Mouse (Mus musculus) embryonic facial prominence, embryonic 11.5 days (tissue): ENCODE measurements at regions not wholly inside any gene's neighbourhood (a gene's known extent, or its start where the extent isn't known, plus 50 kb on each side); places are given as distances from the start of the nearest gene placed in this dataset.

Experiments used
- ATAC-seq: fragments of 200-750 bp; cut with Nextera tagmentation; replicated peaks from 2 replicates; pipeline ENCODE4 v1.8.0; 2017; ENCODE audit warnings: low read depth; ENCODE audit not compliant: insufficient number of reproducible peaks, low FRiP score, low TSS enrichment
- DNase-seq: peaks from one replicate; pipeline ENCODE4 v3.0.0-alpha.2; 2015; ENCODE audit warnings: low spot score
- H3K27ac ChIP-seq: fragments of 300-500 bp; sonication (generic); replicated peaks from 2 replicates; pipeline ENCODE4 v1.5.1; 2014; ENCODE audit warnings: mild to moderate bottlenecking, low read depth, low read length, control low read depth
- H3K27me3 ChIP-seq: fragments of 300-500 bp; sonication (generic); 2 replicates; pipeline ENCODE4 v1.6.1; 2014; ENCODE audit warnings: mild to moderate bottlenecking, low read length, moderate library complexity, mixed read lengths; ENCODE audit not compliant: control insufficient read depth, insufficient read depth
- H3K36me3 ChIP-seq: fragments of 300-500 bp; sonication (generic); replicated peaks from 2 replicates; pipeline ENCODE4 v1.6.1; 2014; ENCODE audit warnings: low read depth, mild to moderate bottlenecking, low read length, moderate library complexity, mixed read lengths; ENCODE audit not compliant: control insufficient read depth, insufficient read depth
- H3K4me1 ChIP-seq: fragments of 300-500 bp; sonication (generic); 2 replicates; pipeline ENCODE4 v1.6.1; 2014; ENCODE audit warnings: low read length, mixed read lengths; ENCODE audit not compliant: control insufficient read depth, insufficient read depth
- H3K4me2 ChIP-seq: fragments of 300-500 bp; sonication (generic); 2 replicates; pipeline ENCODE4 v1.6.1; 2014; ENCODE audit warnings: low read depth, mild to moderate bottlenecking, control low read depth, low read length, moderate library complexity
- H3K4me3 ChIP-seq: fragments of 300-500 bp; sonication (generic); 2 replicates; pipeline ENCODE4 v1.5.1; 2014; ENCODE audit warnings: low read depth, low read length, control low read depth
- H3K9ac ChIP-seq: fragments of 300-500 bp; sonication (generic); replicated peaks from 2 replicates; pipeline ENCODE4 v1.6.1; 2014; ENCODE audit warnings: mild to moderate bottlenecking, control low read depth, low read length
- H3K9me3 ChIP-seq: fragments of 300-500 bp; sonication (generic); replicated peaks from 2 replicates; pipeline ENCODE4 v1.6.1; 2016; ENCODE audit warnings: mild to moderate bottlenecking, low read length, inconsistent platforms, mixed read lengths; ENCODE audit not compliant: control insufficient read depth
- WGBS: fragments of 180-500 bp; shearing (Covaris S2); extraction: QIAGEN DNeasy Blood & Tissue Kit; methylation state at CpG from one replicate; pipeline ENCODE4 v1.1.7; 2014; 5-methylcytosine and 5-hydroxymethylcytosine counted together

DNA sequence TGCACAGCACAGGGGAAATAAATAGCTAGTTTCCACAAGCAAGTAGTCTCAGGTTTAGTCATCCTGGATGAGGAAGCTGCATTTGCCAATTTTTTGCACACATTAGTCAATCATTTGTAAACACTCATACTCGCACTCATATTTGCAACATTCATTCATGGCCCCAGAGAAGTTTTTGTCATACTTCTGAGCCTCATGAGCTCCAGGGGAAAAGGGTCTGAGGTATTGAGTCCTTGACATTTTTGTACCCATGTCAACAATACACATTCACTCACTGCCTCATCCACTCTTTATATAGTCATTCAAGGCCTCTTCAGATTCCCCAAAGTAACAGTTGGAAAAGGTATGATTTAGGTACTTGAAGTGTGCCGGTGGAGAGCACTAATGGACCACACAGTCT, 200.4 kb upstream of the S100g start:
- Histone ChIP-seq H3K4me2 (no peak overlapping the region), H3K27me3 (no peaks in the 10 kb centered on the region), H3K4me3 (no peak overlapping the region), H3K36me3 (no peaks in the 10 kb centered on the region), H3K4me1 (no peaks in the 10 kb centered on the region), H3K27ac (no peak overlapping the region), H3K9ac (no peak overlapping the region), H3K9me3 (no peaks in the 10 kb centered on the region)
- ATAC-seq (no peak), DNase-seq (no peak)
- 89% methylated on average over 2 of the region's 2 CpGs for WGBS

DNA sequence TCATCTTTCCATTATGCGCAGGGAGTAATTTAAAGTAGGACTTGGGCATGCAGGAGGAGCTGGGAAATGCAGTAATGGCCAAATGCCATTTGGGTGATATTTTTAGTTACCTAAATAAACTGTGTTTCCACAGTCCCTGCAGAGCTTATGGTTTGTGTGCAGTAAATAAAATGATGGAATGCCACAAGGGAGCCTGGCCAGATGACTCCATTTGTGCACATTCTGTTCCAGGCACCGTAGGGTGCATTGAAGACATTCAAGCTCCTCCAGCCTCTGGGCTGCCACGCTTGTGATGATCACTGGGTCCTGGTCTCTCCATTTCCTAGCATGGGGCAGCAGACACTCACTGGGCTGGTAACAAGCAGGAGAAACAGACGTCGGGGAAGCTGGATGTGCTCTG, 190.9 kb upstream of the S100g start:
- Histone ChIP-seq H3K27ac (no peak overlapping the region), H3K4me2 (no peak overlapping the region), H3K36me3 (no peaks in the 10 kb centered on the region), H3K27me3 (no peaks in the 10 kb centered on the region), H3K9ac (no peak overlapping the region), H3K4me3 (no peak overlapping the region), H3K4me1 (no peaks in the 10 kb centered on the region), H3K9me3 (no peaks in the 10 kb centered on the region)
- 78% methylated on average over 5 of the region's 5 CpGs for WGBS
- DNase-seq, result no peak
- no peak for ATAC-seq

DNA sequence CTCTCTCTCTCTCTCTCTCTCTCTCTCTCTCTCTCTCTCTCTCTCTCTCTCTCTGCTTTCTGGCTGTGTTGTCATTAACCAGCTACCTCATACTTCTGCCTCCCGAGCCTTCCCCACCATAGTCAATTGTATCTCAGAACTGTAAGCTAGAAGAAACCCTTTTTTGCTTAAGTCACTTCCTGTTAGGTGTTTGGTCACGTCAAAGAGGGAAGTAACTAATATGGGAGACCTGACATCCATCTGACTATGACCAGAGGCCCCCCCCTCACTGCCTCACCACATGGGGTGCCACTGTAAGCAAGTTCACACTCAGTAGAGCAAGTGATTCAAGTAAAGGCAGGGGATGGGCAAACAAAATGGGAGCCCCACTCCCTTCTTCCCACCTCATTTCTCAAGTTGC, 187.6 kb upstream of the S100g start:
- no peak overlapping the region for H3K4me3 ChIP-seq
- no peak overlapping the region for H3K27ac ChIP-seq
- H3K27me3 ChIP-seq, result no peaks in the 10 kb centered on the region
- H3K36me3 ChIP-seq, result no peaks in the 10 kb centered on the region
- DNase-seq, result no peak
- no peaks in the 10 kb centered on the region for H3K4me1 ChIP-seq
- 67% methylated on average over 2 of the region's 2 CpGs for WGBS
- H3K4me2 ChIP-seq, result no peak overlapping the region
- no peak overlapping the region for H3K9ac ChIP-seq
- no peak for ATAC-seq
- H3K9me3 ChIP-seq, result no peaks in the 10 kb centered on the region

DNA sequence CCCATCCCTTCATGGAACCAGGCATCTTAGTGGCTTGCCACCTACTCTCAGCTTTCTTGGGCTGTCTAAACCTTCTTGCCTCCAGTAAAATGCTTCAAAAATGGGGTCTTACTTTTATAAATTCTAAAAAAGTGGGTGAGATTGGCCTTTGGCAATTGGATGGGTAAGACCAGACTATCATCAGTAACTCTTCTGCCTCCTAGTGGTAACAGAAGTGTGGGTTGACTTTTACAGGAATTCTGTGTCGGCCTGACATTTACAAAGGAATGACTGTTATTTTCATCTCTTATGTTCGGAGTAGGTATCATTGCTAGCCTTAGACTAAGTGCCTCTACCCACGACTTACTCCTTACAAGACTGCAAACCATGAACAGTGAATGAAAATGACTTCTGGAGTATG, 180.1 kb upstream of the S100g start:
- Histone ChIP-seq H3K36me3 (no peaks in the 10 kb centered on the region), H3K4me3 (no peak overlapping the region), H3K27me3 (no peaks in the 10 kb centered on the region), H3K9ac (no peak overlapping the region), H3K4me2 (no peak overlapping the region), H3K4me1 (no peaks in the 10 kb centered on the region), H3K27ac (no peak overlapping the region), H3K9me3 (no peaks in the 10 kb centered on the region)
- 68% methylated on average over 3 of the region's 3 CpGs for WGBS
- DNase-seq (no peak), ATAC-seq (no peak)

DNA sequence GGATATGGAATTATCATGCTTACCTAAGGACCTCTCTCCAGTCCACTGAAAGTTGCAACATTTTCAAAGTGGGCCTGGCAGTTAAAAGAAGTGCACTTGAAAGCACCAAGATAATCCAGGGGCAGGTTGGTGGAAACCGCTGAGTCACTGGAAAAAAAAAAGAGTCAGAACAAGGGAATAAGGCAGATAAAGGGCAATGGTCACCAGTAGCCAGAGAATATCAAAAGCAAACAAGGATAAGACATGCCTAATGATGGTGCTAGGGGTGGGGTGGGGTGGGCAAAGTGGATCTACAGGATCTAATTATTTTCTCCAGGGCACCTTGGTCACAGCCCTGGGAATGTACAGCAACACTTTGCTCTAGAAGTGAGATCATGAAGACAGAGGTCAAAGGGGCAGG, 175.1 kb upstream of the S100g start:
- no peaks in the 10 kb centered on the region for H3K27me3 ChIP-seq

DNA sequence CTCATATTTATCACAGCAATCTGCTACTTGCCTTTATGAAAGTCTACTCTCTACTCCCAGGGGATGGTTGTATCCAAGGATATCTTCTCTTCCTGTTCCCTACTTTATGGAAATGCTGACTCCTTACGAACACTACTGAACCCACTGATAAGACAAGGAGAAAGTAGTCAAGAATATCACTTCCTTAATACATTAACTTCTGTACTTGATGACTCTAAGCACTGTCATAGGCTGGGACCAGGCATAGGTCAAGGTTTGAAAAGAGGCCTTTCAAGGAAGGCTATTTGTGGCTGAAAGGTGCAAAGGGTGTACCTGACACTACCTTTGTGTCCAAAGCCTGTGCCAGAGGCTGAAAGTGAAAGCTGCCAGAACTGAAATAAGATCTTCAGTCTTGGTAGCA, 164.2 kb upstream of the S100g start:
- Histone ChIP-seq H3K9me3 (no peaks in the 10 kb centered on the region), H3K9ac (no peak overlapping the region), H3K27ac (no peak overlapping the region), H3K36me3 (no peaks in the 10 kb centered on the region), H3K4me3 (no peak overlapping the region), H3K4me1 (no peaks in the 10 kb centered on the region), H3K4me2 (no peak overlapping the region), H3K27me3 (no peaks in the 10 kb centered on the region)
- ATAC-seq, result no peak
- no peak for DNase-seq
- 95% methylated on average over 1 of the region's 1 CpGs for WGBS

More for the DNA sequence above, 175.1 kb upstream of the S100g start:
- no peak for ATAC-seq
- H3K4me3 ChIP-seq, result no peak overlapping the region
- no peaks in the 10 kb centered on the region for H3K36me3 ChIP-seq
- no peaks in the 10 kb centered on the region for H3K4me1 ChIP-seq
- H3K4me2 ChIP-seq, result no peak overlapping the region
- H3K9me3 ChIP-seq, result no peaks in the 10 kb centered on the region
- WGBS, result 67% methylated on average over 1 of the region's 1 CpGs
- no peak overlapping the region for H3K27ac ChIP-seq
- DNase-seq, result no peak
- H3K9ac ChIP-seq, result no peak overlapping the region

DNA sequence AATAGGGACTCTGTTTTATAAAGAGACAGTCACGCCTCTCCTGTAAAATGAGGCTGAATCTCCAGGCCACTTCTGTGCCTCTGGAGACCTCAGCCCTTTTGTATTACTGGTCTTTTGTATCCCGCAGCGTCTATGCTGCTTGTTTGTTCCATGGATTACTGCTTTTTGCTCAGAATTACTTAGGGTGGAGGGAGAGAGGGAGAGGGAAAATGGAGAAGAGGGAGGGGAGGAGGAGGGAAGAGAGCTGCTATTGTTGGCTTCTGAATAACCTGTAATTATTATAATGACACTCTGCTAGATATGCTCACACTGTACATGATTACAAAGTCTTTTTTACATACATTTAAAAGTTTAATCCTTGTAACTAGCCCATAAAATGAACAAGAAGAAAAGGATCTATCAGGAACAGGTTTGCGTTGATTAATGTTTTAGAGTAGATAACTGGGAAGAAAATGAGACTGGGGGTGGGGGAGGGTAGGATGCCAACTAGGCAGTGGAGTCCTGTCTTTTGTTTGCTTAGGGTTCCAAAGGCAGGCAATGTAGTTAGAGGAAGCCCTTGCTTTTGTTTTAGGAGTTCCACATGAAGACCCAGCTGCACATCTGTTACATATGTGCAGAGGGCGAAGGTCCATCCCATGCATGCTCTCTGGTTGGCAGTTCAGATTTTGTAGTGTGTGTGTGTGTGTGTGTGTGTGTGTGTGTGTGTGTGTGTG, 153.4 kb upstream of the S100g start:
- no peaks in the 10 kb centered on the region for H3K27me3 ChIP-seq
- H3K4me1 ChIP-seq, result no peaks in the 10 kb centered on the region
- DNase-seq (peak; percentile 3), ATAC-seq (no peak)
- H3K27ac ChIP-seq, result no peak overlapping the region
- no peak overlapping the region for H3K4me3 ChIP-seq
- H3K4me2 ChIP-seq, result no peak overlapping the region
- H3K9ac ChIP-seq, result no peak overlapping the region
- WGBS, result 57% methylated on average over 5 of the region's 5 CpGs
- no peaks in the 10 kb centered on the region for H3K36me3 ChIP-seq
- no peaks in the 10 kb centered on the region for H3K9me3 ChIP-seq

DNA sequence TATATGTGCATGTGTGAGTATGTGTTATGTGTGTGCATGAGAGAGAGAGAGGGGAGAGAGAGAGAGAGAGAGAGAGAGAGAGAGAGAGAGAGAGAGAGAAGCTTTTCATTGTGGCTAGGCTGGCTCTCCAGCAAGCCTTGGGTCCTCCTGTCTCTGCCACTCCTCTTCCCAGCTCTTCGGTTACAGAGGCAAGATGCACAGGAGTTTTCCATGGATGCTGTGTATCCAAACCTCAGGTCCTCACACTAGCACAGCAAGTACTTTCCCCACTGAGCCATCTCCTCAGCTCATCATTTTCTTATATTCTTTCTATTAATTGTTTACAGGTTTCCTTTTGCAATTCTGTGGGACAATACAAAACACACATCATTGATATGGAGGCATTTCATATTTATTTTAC, 152.8 kb upstream of the S100g start:
- H3K27me3 ChIP-seq, result no peaks in the 10 kb centered on the region
- H3K9me3 ChIP-seq, result no peaks in the 10 kb centered on the region
- no peaks in the 10 kb centered on the region for H3K4me1 ChIP-seq
- no peak overlapping the region for H3K9ac ChIP-seq
- ATAC-seq (no peak), DNase-seq (no peak)
- H3K4me2 ChIP-seq, result no peak overlapping the region
- no peak overlapping the region for H3K27ac ChIP-seq
- H3K36me3 ChIP-seq, result no peaks in the 10 kb centered on the region
- 67% methylated on average over 1 of the region's 1 CpGs for WGBS
- H3K4me3 ChIP-seq, result no peak overlapping the region
